Mouse (Mus musculus): ENCODE measurements around the gene Timd2.
"Not testable (repeated sequence)": the region's sequence is repeated elsewhere in the genome, so short reads cannot be mapped to it uniquely, and the experiment has no call there.

The Timd2 gene

DNA sequence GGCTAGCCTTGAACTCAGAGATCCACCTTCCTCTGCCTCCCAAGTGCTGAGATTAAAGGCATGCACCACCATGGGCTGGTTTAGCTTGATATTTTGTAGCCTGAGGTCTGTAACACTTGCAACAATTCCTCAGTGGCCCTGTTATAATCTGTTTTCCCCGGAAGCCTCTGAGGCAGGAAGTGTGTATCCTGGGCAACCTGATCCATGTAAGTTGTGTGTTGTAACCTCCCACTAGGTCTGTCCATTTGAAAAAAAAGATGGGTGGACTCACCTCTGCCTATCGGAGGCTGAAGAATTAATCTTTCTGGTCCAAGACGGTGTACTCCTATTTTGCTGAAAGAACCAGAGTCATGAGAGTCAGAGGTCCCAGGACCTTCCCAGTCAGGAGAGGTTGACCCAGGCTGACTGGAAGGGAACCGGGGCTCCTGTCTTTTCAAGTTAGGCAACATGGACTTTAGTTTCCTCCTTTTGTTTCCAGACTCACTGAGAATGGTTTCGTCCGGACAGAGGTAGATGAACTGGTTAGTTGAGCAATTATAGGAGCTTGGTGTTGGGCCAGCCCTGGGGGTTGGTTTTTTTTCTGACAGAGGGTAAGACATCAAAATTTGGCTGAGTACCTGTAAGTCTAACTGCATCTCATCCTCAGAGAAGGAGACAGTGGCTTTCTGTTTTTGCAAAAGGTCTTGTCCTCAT, at the start of gene Timd2:
TSS of gene Timd2 (minus strand) at position 398 of the 693 bp plus-strand sequence.
- DNase-seq (ENCODE audit: low spot score) = no peak

DNA sequence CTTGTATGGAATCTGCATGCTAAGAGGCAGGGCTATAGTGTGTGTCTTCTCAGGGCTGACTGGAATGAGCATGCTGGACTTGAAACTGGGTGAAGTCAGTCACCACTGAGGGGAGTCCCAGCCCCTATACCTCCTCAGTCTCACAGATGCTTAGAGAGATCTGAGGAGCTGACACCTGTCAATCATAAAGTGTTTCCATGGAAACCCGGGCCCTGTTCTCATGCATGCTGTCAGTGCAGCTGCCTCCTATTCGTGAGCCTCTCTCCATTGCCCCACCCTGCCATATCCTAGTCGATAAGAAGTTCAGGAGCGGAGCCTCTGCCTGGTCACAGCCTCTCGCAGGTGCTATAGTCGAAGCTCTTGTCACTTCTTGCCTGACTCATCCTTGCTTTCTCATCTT, 48.9 kb upstream of the Timd2 start:
- DNase-seq (ENCODE audit: low spot score) = not testable (repeated sequence)

DNA sequence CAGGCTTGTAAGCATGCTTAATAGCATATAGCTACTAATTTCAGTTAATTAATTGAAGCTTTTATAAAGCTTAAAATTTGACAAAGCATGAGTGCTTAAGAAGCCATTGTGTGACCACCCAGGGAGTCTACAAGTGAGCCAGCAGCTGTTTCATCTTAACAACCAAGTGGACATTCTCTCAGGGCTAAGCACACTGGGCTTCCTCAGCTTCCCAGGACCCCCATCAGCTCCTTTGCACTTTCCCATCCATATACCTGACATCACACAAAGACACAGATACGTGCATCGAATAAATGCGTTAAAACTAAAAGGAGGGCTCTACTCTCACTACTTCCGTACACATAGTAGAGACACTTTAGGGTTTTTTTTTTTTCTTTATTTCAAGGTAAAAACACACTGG, 47.8 kb upstream of the Timd2 start:
- no peak for DNase-seq (ENCODE audit: low spot score)

- DNase-seq (ENCODE audit: low spot score) = no peak
Observed at GRCm38 (mm10) chr11:46753662-46754061, 46.8 kb upstream of the Timd2 start.

GRCm38 (mm10) chr11:46747996-46748395, 41.1 kb upstream of the Timd2 start:
- DNase-seq (ENCODE audit: low spot score) = no peak

DNA sequence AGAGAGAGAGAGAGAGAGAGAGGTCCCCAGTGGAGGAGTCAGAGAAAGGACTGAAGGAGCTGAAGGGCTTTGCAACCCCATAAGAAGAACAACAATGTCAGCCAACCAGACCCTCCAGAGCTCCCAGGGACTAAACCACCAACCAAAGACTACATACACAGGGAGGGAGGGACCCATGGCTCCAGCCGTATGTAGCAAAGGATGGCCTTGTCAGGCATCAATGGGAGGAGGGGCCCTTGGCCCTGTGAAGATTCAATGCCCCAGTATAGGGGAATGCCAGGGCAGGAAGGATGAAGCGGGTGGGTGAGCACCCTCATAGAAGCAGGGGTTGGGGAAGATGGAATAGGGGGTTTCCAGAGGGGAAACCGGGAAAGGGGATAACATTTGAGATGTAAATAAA, 34.9 kb upstream of the Timd2 start:
- DNase-seq (ENCODE audit: low spot score) = no peak

- no peak for DNase-seq (ENCODE audit: low spot score)
Observed at GRCm38 (mm10) chr11:46740886-46741285, 34.0 kb upstream of the Timd2 start.

DNA sequence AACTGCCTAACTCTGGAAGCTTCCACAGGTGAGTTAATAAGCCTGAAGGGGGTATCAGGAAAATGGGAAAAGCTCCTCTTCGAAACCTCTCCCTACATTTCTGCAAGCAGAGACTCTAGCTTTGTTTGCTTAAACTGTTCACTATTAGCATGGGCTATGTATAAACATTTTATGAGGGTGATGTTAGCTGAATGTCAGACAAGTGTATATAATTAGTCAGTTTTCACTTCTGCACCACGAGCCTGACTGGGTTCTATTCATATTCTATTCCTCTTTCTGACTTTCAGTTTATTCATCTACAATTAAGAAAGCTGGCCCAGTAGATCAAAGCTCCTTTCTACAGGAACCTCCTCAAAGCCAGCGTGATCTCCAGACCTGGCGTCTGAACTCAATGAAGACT, 32.6 kb upstream of the Timd2 start:
- DNase-seq (ENCODE audit: low spot score) = no peak

GRCm38 (mm10) chr11:46735076-46735475, 28.2 kb upstream of the Timd2 start, which contains the start of gene Havcr1:
Havcr1 (plus strand) TSS chr11:46735080.
- not testable (repeated sequence) for DNase-seq (ENCODE audit: low spot score)

- no peak for DNase-seq (ENCODE audit: low spot score)
Observed at GRCm38 (mm10) chr11:46734617-46735016, 27.8 kb upstream of the Timd2 start.

DNA sequence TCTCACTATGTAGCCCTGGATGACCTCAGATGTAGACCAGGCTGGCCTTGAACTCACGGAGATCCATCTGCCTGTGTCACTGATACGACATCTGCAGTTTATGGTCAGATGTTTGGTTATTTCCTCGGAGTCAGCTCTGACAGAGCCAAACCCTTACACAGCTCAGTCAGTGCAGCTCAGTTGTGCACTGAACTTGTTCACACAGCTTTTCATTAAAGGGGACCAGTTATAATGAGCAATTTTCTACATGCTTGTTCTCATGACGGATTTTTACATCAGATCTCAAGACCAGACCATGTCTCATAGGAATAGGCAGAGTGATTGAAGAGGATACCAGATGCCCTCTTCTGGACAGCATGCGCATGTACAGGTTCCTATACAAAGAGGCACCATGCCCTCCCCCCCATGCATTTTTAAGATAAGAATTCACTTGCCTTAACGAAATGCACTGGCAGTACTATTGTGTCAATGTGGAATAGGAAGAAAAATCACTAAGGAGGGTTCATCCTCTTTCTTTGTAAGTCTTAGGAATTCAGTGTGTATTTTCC, 26.5 kb upstream of the Timd2 start:
- no peak for DNase-seq (ENCODE audit: low spot score)

GRCm38 (mm10) chr11:46731541-46732070, 24.7 kb upstream of the Timd2 start:
- no peak for DNase-seq (ENCODE audit: low spot score)

DNA sequence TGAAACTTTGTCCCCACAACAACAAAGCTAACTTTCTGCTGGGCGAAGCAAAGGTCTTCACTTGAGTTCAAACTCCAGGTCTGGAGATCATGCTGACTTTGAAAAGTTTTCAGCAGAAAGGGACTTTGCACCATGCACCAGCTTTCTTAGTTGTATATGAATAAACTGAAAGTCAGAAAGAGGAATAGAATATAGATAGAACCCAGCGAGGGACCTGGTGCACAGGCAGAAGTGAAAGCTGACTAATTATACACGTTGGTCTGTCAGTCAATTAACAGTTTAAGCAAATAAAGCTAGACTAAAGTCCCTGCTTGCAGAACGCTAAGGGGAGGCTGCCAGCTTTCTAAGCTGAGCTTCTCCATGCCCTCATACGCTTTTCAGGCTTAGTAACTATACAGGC, 8.0 kb downstream of the Timd2 start:
- no peak for DNase-seq (ENCODE audit: low spot score)

GRCm38 (mm10) chr11:46698278-46698655, 8.6 kb downstream of the Timd2 start:
- DNase-seq (ENCODE audit: low spot score) = no peak

DNA sequence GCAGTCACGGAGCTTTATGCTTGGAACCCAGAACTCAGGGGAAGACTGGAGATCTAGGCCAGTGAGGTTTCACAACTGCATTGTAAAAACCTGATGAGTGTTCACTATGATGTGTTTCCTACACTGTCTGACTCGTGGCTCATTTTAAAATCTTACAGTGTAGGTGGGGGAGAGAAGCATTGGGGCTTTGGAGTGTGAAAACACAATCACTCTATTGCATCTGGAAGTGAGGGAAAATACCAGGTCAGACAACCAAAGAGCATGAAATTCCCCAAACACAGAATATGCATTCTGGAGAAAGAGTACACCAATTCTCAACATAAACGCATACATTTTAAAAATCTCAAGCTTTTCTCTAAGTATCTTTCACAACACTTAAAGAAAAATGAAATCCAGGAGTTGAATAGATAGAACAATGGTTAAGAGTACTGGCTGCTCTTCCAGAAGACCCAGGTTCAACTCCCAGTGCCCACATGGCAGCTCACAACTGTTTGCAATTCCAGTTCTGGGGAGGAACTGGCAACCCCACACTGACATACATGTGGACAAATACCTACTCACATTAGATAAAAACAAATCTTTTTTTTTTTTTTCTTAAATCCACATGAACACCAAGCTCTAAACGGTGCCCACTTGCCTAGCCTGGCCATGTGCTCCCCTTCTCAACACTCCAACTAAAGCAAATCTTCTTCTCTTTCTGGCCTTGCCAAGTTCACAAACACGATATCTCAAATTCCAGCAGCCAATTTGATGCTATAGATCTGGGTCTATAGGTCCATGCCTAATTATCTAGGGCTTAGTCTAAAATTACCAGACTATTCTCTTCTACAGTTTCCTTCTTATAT, 9.2 kb downstream of the Timd2 start:
- no peak for DNase-seq (ENCODE audit: low spot score)

DNA sequence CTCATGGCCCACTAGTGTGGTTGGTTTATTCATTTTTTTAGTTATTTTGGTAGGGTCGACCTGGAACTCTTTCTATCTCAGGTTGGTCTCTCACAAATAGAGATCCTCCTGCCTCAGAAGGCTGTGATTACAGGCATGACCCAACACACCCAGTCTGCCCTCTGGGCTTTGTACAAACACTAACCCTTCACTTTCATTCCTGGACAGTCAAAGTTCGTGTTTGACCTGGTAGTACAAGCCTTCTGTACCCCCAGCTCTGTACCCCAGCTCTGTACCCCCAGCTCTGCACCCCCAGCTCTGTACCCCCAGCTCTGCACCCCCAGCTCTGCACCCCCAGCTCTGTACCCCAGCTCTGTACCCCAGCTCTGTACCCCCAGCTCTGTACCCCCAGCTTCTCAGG, 11.0 kb downstream of the Timd2 start:
- not testable (repeated sequence) for DNase-seq (ENCODE audit: low spot score)

DNA sequence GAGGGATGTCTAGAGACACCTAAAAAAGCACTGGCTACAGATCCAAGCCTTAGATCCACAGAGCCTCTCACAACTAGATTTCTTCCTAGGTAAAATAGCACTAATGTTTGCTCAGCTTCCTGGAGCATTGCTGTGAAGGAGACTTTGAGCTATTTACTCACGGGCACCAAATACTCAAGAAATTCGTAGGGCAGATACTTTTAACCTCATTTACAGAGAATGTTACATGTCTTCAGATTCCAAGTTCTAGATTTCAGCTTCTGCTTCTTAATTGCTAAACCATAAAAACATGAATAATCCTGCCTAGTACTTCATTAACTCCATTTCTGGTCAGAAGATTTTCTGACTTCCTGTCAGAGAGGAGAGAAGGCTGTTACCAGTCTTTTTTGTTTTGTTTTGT, 16.7 kb downstream of the Timd2 start:
- DNase-seq (ENCODE audit: low spot score) = no peak

DNA sequence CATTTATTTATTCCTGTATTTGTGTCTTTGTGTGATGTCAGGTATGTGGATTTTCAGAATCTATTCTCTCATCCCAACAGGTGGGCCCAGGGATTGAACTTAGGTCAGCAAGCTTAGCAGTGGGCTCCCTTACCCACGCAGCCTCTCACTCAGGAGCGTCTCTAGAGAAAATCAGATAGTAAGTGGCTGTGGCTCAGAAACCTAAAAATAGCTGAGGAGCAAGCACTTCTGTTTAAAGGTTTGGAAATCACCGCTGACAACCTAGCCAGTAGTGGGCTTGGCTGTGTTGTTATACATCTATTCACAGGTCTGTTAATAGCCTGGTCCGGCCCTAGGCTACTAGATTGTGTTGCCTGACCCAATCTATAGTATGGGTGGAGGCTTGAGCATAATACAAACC, 23.1 kb downstream of the Timd2 start:
- DNase-seq (ENCODE audit: low spot score) = no peak

DNA sequence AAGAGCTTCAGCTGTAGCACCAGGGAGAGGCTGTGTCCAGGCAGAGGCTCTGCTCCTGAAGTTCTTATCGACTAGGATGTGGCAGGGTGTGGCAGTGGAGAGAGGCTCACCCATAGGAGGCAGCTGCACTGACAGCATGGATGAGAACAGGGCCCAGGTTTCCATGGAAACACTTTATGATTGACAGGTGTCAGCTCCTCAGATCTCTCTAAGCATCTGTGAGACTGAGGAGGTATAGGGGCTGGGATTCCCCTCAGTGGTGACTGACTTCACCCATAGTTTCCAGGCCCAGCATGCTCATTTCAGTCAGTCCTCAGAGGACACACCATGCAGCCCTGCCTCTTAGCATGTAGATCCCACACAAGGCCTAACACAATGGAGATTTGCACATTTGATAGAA, 24.0 kb downstream of the Timd2 start:
- no peak for DNase-seq (ENCODE audit: low spot score)

DNA sequence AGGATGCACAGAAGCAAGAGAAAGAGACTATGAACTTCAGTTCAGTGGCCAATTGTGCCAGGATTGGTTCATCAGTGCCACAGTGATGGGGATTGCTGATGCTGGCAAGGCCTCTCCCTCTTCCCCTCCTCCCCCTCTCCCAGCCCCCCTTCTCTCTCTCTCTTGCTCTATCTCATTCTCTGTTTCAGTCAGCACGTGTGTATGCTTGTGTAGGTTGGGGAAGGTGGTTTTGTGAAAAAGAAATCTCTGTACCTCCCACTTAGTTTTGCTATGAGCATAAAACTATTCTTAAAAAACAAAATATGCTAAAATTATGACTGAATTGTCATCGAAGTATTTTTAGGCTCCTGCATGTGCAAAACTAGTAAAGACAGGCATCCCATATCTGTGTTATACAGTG, 38.9 kb downstream of the Timd2 start:
- no peak for DNase-seq (ENCODE audit: low spot score)

DNA sequence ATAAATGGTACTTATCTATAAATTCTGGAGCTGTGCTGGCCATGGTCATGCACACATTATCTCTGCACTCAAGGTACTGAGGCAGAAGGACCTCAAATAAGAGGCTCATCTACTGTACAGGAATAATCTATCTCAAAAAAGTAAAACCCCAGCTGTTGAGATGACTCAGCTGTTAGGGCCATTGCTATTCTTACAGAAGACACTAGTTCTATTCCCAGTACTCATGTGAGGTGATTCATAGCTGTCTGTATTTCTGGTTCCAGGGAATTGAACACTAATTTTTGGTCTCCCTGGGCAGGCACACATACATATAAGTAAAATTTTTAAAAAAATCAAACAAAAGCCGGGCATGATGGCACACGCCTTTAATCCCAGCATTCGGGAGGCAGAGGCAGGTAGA, 39.8 kb downstream of the Timd2 start:
- no peak for DNase-seq (ENCODE audit: low spot score)

- no peak for DNase-seq (ENCODE audit: low spot score)
Observed at GRCm38 (mm10) chr11:46665599-46666522, 41.0 kb downstream of the Timd2 start.

Data from MN1 (cell line).